ENCODE assay signal across 9 mouse cellular contexts in the genomic region with DNA sequence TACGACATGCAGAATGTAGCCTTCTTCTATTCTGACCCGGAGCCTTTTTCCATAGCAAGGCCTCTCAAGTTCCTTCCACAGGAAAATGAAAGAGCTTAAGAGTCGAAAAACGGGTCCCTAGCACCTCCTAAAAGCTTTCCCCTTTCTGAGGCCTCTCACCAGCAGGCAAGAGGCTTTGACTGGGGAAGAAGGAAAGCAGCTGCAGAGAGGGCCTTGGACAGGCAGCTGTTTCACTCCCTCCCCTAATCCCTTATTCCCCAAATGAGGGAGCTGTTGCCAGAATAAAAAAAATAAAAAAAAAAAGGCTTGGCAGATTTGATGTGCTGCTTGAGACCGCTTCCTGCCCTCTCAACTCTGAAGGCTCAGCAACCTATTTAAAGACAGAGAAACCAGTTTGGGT. TPM values are rescaled to one million over a fixed set of nuclear protein-coding genes. Genes with fewer than 3 reads are reported as not detected.
DNase-seq lines count a peak whose midpoint lies in the region; ATAC-seq and TF ChIP-seq lines count a peak whose summit lies in the region.
"Had no signal": no experiment of that assay in that cellular context is flagged by ENCODE, and none has a peak within 500 bp of the region (broad histone marks: within the 10 kb centered on the region; RNA-seq: fewer than 3 reads in every experiment).

No protein-coding gene starts in this region.

- WGBS in thymus, adult 2 months = 13% methylated on average over 5 of the region's 5 CpGs
- 27% methylated on average over 5 of the region's 5 CpGs for whole genome bisulfite sequencing in forebrain, embryonic 10.5 days
- 30% methylated on average over 5 of the region's 5 CpGs for WGBS in midbrain, embryonic 13.5 days

- H3K27me3 ChIP-seq in thymus, adult 2 months (ENCODE audit: control insufficient read depth, insufficient read depth, low read length) = no peaks in the 10 kb centered on the region
- no peaks in the 10 kb centered on the region for H3K27me3 ChIP-seq in forebrain, embryonic 10.5 days (ENCODE audit: poor library complexity, severe bottlenecking)
- H3K27me3 ChIP-seq in midbrain, embryonic 13.5 days = no peaks in the 10 kb centered on the region
- H3K27me3 ChIP-seq: liver, embryonic 15.5 days had no signal

- ATAC-seq in midbrain, embryonic 13.5 days = peak; percentile 57; the same call in 1 of the 2 replicates
- no peak for ATAC-seq in megakaryocyte-erythroid progenitor cell, adult 5-6 weeks (replicated peaks; ENCODE audit: low FRiP score, low TSS enrichment, poor library complexity, severe bottlenecking)

- TF ChIP-seq POLR2A in thymus, adult 2 months (IDR thresholded peaks at IDR 0.05; ENCODE audit: control insufficient read depth, extremely low read depth, insufficient read depth, low read length, poor library complexity) = no peak

- TF ChIP-seq CTCF in thymus, adult 2 months (IDR thresholded peaks at IDR 0.05; ENCODE audit: borderline replicate concordance, control insufficient read depth, extremely low read depth, insufficient read depth, low read length, poor library complexity) = no peak

- no peak overlapping the region for H3K4me2 ChIP-seq in midbrain, embryonic 13.5 days (replicated peaks)
- H3K4me2 ChIP-seq: liver, embryonic 15.5 days had no signal

- H3K27ac ChIP-seq in thymus, adult 2 months (ENCODE audit: control insufficient read depth, insufficient read depth, low read length) = no peak overlapping the region
- H3K27ac ChIP-seq in forebrain, embryonic 10.5 days = no peak overlapping the region
- H3K27ac ChIP-seq in midbrain, embryonic 13.5 days = peak overlapping the region; percentile 62
- H3K27ac ChIP-seq: liver, embryonic 15.5 days had no signal

- H3K4me1 ChIP-seq in thymus, adult 2 months (replicated peaks; ENCODE audit: control insufficient read depth, insufficient read depth, low read length) = no peaks in the 10 kb centered on the region
- peaks cover 19% of the 10 kb centered on the region for H3K4me1 ChIP-seq in forebrain, embryonic 10.5 days
- H3K4me1 ChIP-seq in midbrain, embryonic 13.5 days (replicated peaks) = peaks cover 11% of the 10 kb centered on the region; the same call in 1 of the 2 replicates
- H3K4me1 ChIP-seq: liver, embryonic 15.5 days had no signal

- H3K9me3 ChIP-seq in forebrain, embryonic 10.5 days = no peaks in the 10 kb centered on the region; the same call in 1 of the 2 replicates
- H3K9me3 ChIP-seq in midbrain, embryonic 13.5 days = no peaks in the 10 kb centered on the region
- H3K9me3 ChIP-seq: liver, embryonic 15.5 days had no signal

- intact Hi-C loops in heart, postnatal 14 days (cut with DNase I) = no loop called here

- no peak overlapping the region for H3K9ac ChIP-seq in midbrain, embryonic 13.5 days (replicated peaks)
- H3K9ac ChIP-seq: liver, embryonic 15.5 days had no signal

- DNase-seq in thymus, postnatal 0 days (ENCODE audit: low spot score) = peak; percentile 10
- DNase-seq in thymus, adult 2 months = no peak
- peak; percentile 23 for DNase-seq in forebrain, embryonic 10.5 days (ENCODE audit: extremely low spot score, low spot score)
- peak; percentile 36 to 50 for DNase-seq in heart, postnatal 14 days
- peak; percentile 35 to 55 for DNase-seq in kidney, postnatal 4 days
- no peak for DNase-seq in cerebellum, adult 18-20 months

- H3K4me3 ChIP-seq in thymus, adult 2 months (ENCODE audit: control insufficient read depth, insufficient read depth, low read length) = no peak overlapping the region
- no peak overlapping the region for H3K4me3 ChIP-seq in forebrain, embryonic 10.5 days
- H3K4me3 ChIP-seq in midbrain, embryonic 13.5 days (replicated peaks) = no peak overlapping the region
- H3K4me3 ChIP-seq: liver, embryonic 15.5 days had no signal

- no peaks in the 10 kb centered on the region for H3K36me3 ChIP-seq in thymus, adult 2 months (ENCODE audit: control insufficient read depth, insufficient read depth, low read length)
- H3K36me3 ChIP-seq in forebrain, embryonic 10.5 days (replicated peaks) = no peaks in the 10 kb centered on the region
- H3K36me3 ChIP-seq in midbrain, embryonic 13.5 days = no peaks in the 10 kb centered on the region
- H3K36me3 ChIP-seq: liver, embryonic 15.5 days had no signal

RNA-seq across cellular contexts. Expression of a gene that starts 47.1 kb away (rescaled TPM):
- 147 TPM in 2 replicates for polyA plus RNA-seq in thymus, postnatal 0 days (2015; fragmentation: Nextera tagmentation; extraction: Ambion mirVana)
- polyA plus RNA-seq in thymus, adult 2 months (2012; rRNA removed) = 65.5 and 78.0 TPM in 2 replicates
- 358 TPM in 2 replicates for polyA plus RNA-seq in forebrain, embryonic 10.5 days (2016; fragmentation: Nextera tagmentation; extraction: Ambion mirVana)
- total RNA-seq in heart, postnatal 14 days (2021) = 10 to 100 TPM; 27.7 to 29.4 TPM
- polyA plus RNA-seq in midbrain, embryonic 13.5 days (2015; fragmentation: Nextera tagmentation; extraction: Ambion mirVana) = 610 and 651 TPM in 2 replicates
- total RNA-seq in megakaryocyte-erythroid progenitor cell, adult 5-6 weeks (2014; fragmentation: Nextera tagmentation) = 74.8 and 75.4 TPM in 2 replicates
- total RNA-seq in megakaryocyte-erythroid progenitor cell, adult 5-6 weeks (2017) = 80.5 and 109 TPM in 2 replicates

RNA-seq across cellular contexts. Expression of a gene that starts 59.3 kb away (rescaled TPM):
- polyA plus RNA-seq in thymus, postnatal 0 days (2015; fragmentation: Nextera tagmentation; extraction: Ambion mirVana) = 0.03 TPM in 1 of 2 replicates, not detected in the other
- polyA plus RNA-seq in thymus, adult 2 months (2012; rRNA removed) = 0.03 TPM in 2 replicates
- not detected in 2 replicates for polyA plus RNA-seq in forebrain, embryonic 10.5 days (2016; fragmentation: Nextera tagmentation; extraction: Ambion mirVana)
- total RNA-seq in heart, postnatal 14 days (2021) = not detected
- not detected in 2 replicates for polyA plus RNA-seq in midbrain, embryonic 13.5 days (2015; fragmentation: Nextera tagmentation; extraction: Ambion mirVana)
- not detected in 2 replicates for total RNA-seq in megakaryocyte-erythroid progenitor cell, adult 5-6 weeks (2014; fragmentation: Nextera tagmentation)
- total RNA-seq in megakaryocyte-erythroid progenitor cell, adult 5-6 weeks (2017) = not detected in 2 replicates
- polyA plus RNA-seq: liver, embryonic 15.5 days had no signal

Comparison
In these comparisons a context has a peak if more than half of its experiments do, and no peak if none do; other contexts are left out.
1. DNase-seq: peak in thymus, postnatal 0 days (single experiment), forebrain, embryonic 10.5 days (single experiment), heart, postnatal 14 days (2 of 2) and kidney, postnatal 4 days (2 of 2); none in thymus, adult 2 months (single experiment) and cerebellum, adult 18-20 months (0 of 2).